20 mouse cellular contexts compared by ENCODE assay signal in genomic region chr5:100853963-100854362, GRCm38 (mm10).
"Had no signal": no experiment of that assay in that cellular context is flagged by ENCODE, and none has a peak within 500 bp of the region (broad histone marks: within the 10 kb centered on the region; RNA-seq: fewer than 3 reads in every experiment).

No protein-coding gene starts in this region.

- H3K36me3 ChIP-seq: kidney, embryonic 15.5 days; limb, embryonic 12.5 days; limb, embryonic 15.5 days; liver, embryonic 13.5 days; lung, embryonic 15.5 days; midbrain, embryonic 10.5 days; midbrain, embryonic 13.5 days; neural tube, embryonic 13.5 days had no signal

- ATAC-seq: midbrain, embryonic 13.5 days; midbrain, embryonic 16.5 days had no signal

- H3K27me3 ChIP-seq: lung, embryonic 15.5 days; midbrain, embryonic 13.5 days had no signal

- H3K4me1 ChIP-seq: kidney, embryonic 15.5 days; limb, embryonic 12.5 days; limb, embryonic 15.5 days; liver, embryonic 13.5 days; lung, embryonic 15.5 days; midbrain, embryonic 10.5 days; midbrain, embryonic 13.5 days; neural tube, embryonic 13.5 days had no signal

- H3K27ac ChIP-seq: kidney, embryonic 15.5 days; limb, embryonic 12.5 days; limb, embryonic 15.5 days; liver, embryonic 13.5 days; lung, embryonic 15.5 days; midbrain, embryonic 10.5 days; midbrain, embryonic 13.5 days; neural tube, embryonic 13.5 days; stomach, postnatal 0 days had no signal

- H3K9me3 ChIP-seq: kidney, embryonic 15.5 days; limb, embryonic 12.5 days; limb, embryonic 15.5 days; liver, embryonic 13.5 days; lung, embryonic 15.5 days; midbrain, embryonic 10.5 days; midbrain, embryonic 13.5 days; neural tube, embryonic 13.5 days had no signal

- H3K9ac ChIP-seq: kidney, embryonic 15.5 days; limb, embryonic 12.5 days; limb, embryonic 15.5 days; liver, embryonic 13.5 days; lung, embryonic 15.5 days; midbrain, embryonic 13.5 days; neural tube, embryonic 13.5 days had no signal

- DNase-seq: kidney, adult 11 months; kidney, adult 8-10 months; kidney, postnatal 10 days; kidney, postnatal 36 days; left cerebral cortex, postnatal 4 days; liver, embryonic 13.5 days; lung, adult 18-20 months; lung, postnatal 10 days; lung, postnatal 36 days had no signal

- H3K4me2 ChIP-seq: kidney, embryonic 15.5 days; limb, embryonic 12.5 days; limb, embryonic 15.5 days; liver, embryonic 13.5 days; lung, embryonic 15.5 days; midbrain, embryonic 13.5 days; neural tube, embryonic 13.5 days had no signal

- H3K4me3 ChIP-seq: kidney, embryonic 15.5 days; limb, embryonic 12.5 days; limb, embryonic 15.5 days; liver, embryonic 13.5 days; lung, embryonic 15.5 days; megakaryocyte, embryonic 14.5 days; midbrain, embryonic 10.5 days; midbrain, embryonic 13.5 days; myocyte; neural tube, embryonic 13.5 days had no signal
